In the genomic region with DNA sequence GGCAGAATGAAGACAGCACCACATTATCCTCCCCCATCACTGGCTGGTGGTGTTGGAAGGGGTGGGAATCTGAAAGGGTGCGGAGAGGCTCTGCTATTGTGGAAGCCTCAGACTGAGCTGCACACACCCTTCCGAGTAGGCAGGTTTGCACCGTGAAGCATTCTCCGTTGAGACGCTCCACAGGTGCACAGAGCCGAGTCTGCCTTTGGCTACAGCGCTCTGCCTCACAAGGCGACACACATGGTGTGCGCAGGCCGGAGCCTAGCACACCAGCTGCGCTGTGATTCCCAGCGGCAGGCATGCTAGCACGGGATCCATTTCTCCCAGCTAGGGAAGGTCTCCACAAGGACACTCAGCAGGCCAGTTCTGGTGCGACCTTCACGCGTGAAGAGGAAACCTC, we compare ENCODE assay signal across 10 mouse cellular contexts. TPM values are rescaled to one million over a fixed set of nuclear protein-coding genes. Genes with fewer than 3 reads are reported as not detected.
DNase-seq lines count a peak whose midpoint lies in the region; ATAC-seq lines count a peak whose summit lies in the region.
"Had no signal": no experiment of that assay in that cellular context is flagged by ENCODE, and none has a peak within 500 bp of the region (broad histone marks: within the 10 kb centered on the region; RNA-seq: fewer than 3 reads in every experiment).

No protein-coding gene starts in this region.

- no peaks in the 10 kb centered on the region for H3K36me3 ChIP-seq in forebrain, embryonic 12.5 days (replicated peaks)
- H3K36me3 ChIP-seq in hindbrain, embryonic 15.5 days, result no peaks in the 10 kb centered on the region
- H3K36me3 ChIP-seq in midbrain, embryonic 16.5 days (ENCODE audit: control insufficient read depth, insufficient read depth, low read length), result no peaks in the 10 kb centered on the region
- H3K36me3 ChIP-seq: limb, embryonic 15.5 days had no signal

- no peaks in the 10 kb centered on the region for H3K27me3 ChIP-seq in forebrain, embryonic 12.5 days
- no peaks in the 10 kb centered on the region for H3K27me3 ChIP-seq in hindbrain, embryonic 15.5 days
- H3K27me3 ChIP-seq in midbrain, embryonic 16.5 days (ENCODE audit: control insufficient read depth, insufficient read depth, low read depth, low read length), result no peaks in the 10 kb centered on the region
- H3K27me3 ChIP-seq: limb, embryonic 15.5 days had no signal

- ATAC-seq in forebrain, embryonic 12.5 days (ENCODE audit: low FRiP score), result 0 out of 2 replicates have a peak, but pooled peaks have one; percentile 41
- peak; percentile 43; the same call in 1 of the 2 replicates for ATAC-seq in hindbrain, embryonic 15.5 days (ENCODE audit: low FRiP score, low read depth)
- peak; percentile 31; the same call in 1 of the 2 replicates for ATAC-seq in midbrain, embryonic 16.5 days

- H3K4me2 ChIP-seq in forebrain, embryonic 12.5 days, result no peak overlapping the region
- H3K4me2 ChIP-seq in hindbrain, embryonic 15.5 days, result no peak overlapping the region
- no peak overlapping the region for H3K4me2 ChIP-seq in midbrain, embryonic 16.5 days (ENCODE audit: low read length)
- H3K4me2 ChIP-seq: limb, embryonic 15.5 days had no signal

- 0 out of 2 replicates have a peak overlapping the region, but pooled peaks have one; percentile 1 for H3K27ac ChIP-seq in forebrain, embryonic 12.5 days
- H3K27ac ChIP-seq in hindbrain, embryonic 15.5 days (replicated peaks), result 0 out of 2 replicates have a peak overlapping the region, but pooled peaks have one; percentile 37
- no peak overlapping the region for H3K27ac ChIP-seq in midbrain, embryonic 16.5 days (ENCODE audit: low read length)
- H3K27ac ChIP-seq: limb, embryonic 15.5 days had no signal

- no peak overlapping the region for H3K9ac ChIP-seq in forebrain, embryonic 12.5 days
- no peak overlapping the region for H3K9ac ChIP-seq in hindbrain, embryonic 15.5 days
- no peak overlapping the region for H3K9ac ChIP-seq in midbrain, embryonic 16.5 days (ENCODE audit: low read depth, low read length)
- H3K9ac ChIP-seq: limb, embryonic 15.5 days had no signal

- H3K4me1 ChIP-seq in forebrain, embryonic 12.5 days, result peaks cover 39% of the 10 kb centered on the region
- H3K4me1 ChIP-seq in hindbrain, embryonic 15.5 days (replicated peaks), result peaks cover 26% of the 10 kb centered on the region
- peaks cover 9% of the 10 kb centered on the region for H3K4me1 ChIP-seq in midbrain, embryonic 16.5 days (ENCODE audit: control insufficient read depth, insufficient read depth, low read length)

- 69% methylated on average over 16 of the region's 16 CpGs for WGBS in forebrain, embryonic 12.5 days
- WGBS in hindbrain, embryonic 15.5 days, result 54% methylated on average over 16 of the region's 16 CpGs
- WGBS in midbrain, embryonic 16.5 days, result 56% methylated on average over 16 of the region's 16 CpGs

- no peaks in the 10 kb centered on the region for H3K9me3 ChIP-seq in forebrain, embryonic 12.5 days
- no peaks in the 10 kb centered on the region for H3K9me3 ChIP-seq in hindbrain, embryonic 15.5 days
- no peaks in the 10 kb centered on the region for H3K9me3 ChIP-seq in midbrain, embryonic 16.5 days (replicated peaks; ENCODE audit: control insufficient read depth, low read length, poor library complexity, severe bottlenecking)
- H3K9me3 ChIP-seq: limb, embryonic 15.5 days had no signal

- H3K4me3 ChIP-seq in forebrain, embryonic 12.5 days (replicated peaks), result no peak overlapping the region
- H3K4me3 ChIP-seq in hindbrain, embryonic 15.5 days, result no peak overlapping the region
- H3K4me3 ChIP-seq in midbrain, embryonic 16.5 days (ENCODE audit: low read depth, low read length), result no peak overlapping the region
- H3K4me3 ChIP-seq: limb, embryonic 15.5 days had no signal

- DNase-seq in layer of hippocampus, adult 11-12 months (ENCODE audit: low spot score), result peak; percentile 50
- no peak for DNase-seq in layer of hippocampus, adult 9-10 months (ENCODE audit: low spot score)
- DNase-seq in cerebellum, adult 9-10 months, result no peak
- no peak for DNase-seq in thymus, postnatal 10 days (ENCODE audit: low spot score in 2 of 2)
- DNase-seq in cerebellum, adult 11-12 months, result no peak
- DNase-seq: heart, postnatal 36 days had no signal

RNA-seq across cellular contexts. Expression of gene Rtl6, which starts 47.6 kb away (rescaled TPM):
- 48.8 and 56.2 TPM in 2 replicates for polyA plus RNA-seq in forebrain, embryonic 12.5 days (2016; fragmentation: Nextera tagmentation; extraction: Ambion mirVana)
- polyA plus RNA-seq in hindbrain, embryonic 15.5 days (2015; fragmentation: Nextera tagmentation; extraction: Ambion mirVana), result 59.9 and 66.1 TPM in 2 replicates
- polyA plus RNA-seq in midbrain, embryonic 16.5 days (2015; fragmentation: Nextera tagmentation; extraction: Ambion mirVana), result 75.4 and 79.1 TPM in 2 replicates
